Mouse (Mus musculus) liver, embryonic 15.5 days (tissue): ENCODE measurements at regions not wholly inside any gene's neighbourhood (a gene's known extent, or its start where the extent isn't known, plus 50 kb on each side); places are given as distances from the start of the nearest gene placed in this dataset.

Experiments used
- ATAC-seq: fragments of 200-750 bp; cut with Nextera tagmentation; 2 replicates; pipeline ENCODE4 v1.8.0; 2017; ENCODE audit warnings: moderate number of reproducible peaks, mild to moderate bottlenecking, moderate library complexity; ENCODE audit not compliant: insufficient read depth
- H3K27ac ChIP-seq: fragments of 300-500 bp; sonication (generic); replicated peaks from 2 replicates; pipeline ENCODE4 v1.5.1; 2015; ENCODE audit warnings: mild to moderate bottlenecking, inconsistent platforms
- H3K27me3 ChIP-seq: fragments of 300-500 bp; sonication (generic); 2 replicates; pipeline ENCODE4 v1.6.1; 2015; ENCODE audit warnings: mild to moderate bottlenecking, inconsistent platforms
- H3K36me3 ChIP-seq: fragments of 300-500 bp; sonication (generic); replicated peaks from 2 replicates; pipeline ENCODE4 v1.6.1; 2015; ENCODE audit warnings: moderate library complexity, mild to moderate bottlenecking, inconsistent platforms
- H3K4me1 ChIP-seq: fragments of 300-500 bp; sonication (generic); replicated peaks from 2 replicates; pipeline ENCODE4 v1.6.1; 2015; ENCODE audit warnings: inconsistent platforms
- H3K4me2 ChIP-seq: fragments of 300-500 bp; sonication (generic); 2 replicates; pipeline ENCODE4 v1.6.1; 2015; ENCODE audit warnings: moderate library complexity, mild to moderate bottlenecking, inconsistent platforms
- H3K4me3 ChIP-seq: fragments of 300-500 bp; sonication (generic); replicated peaks from 2 replicates; pipeline ENCODE4 v1.5.1; 2015; ENCODE audit warnings: mild to moderate bottlenecking, inconsistent platforms
- H3K9ac ChIP-seq: fragments of 300-500 bp; sonication (generic); 2 replicates; pipeline ENCODE4 v1.6.1; 2015; ENCODE audit warnings: moderate library complexity, mild to moderate bottlenecking, inconsistent platforms
- H3K9me3 ChIP-seq: fragments of 300-500 bp; sonication (generic); replicated peaks from 2 replicates; pipeline ENCODE4 v1.6.1; 2016; ENCODE audit warnings: inconsistent platforms
- WGBS: fragments of 180-500 bp; shearing (Covaris S2); methylation state at CpG from one replicate; pipeline ENCODE4 v1.1.7; 2015; ENCODE audit warnings: mixed read lengths; ENCODE audit not compliant: insufficient replicate concordance; 5-methylcytosine and 5-hydroxymethylcytosine counted together

DNA sequence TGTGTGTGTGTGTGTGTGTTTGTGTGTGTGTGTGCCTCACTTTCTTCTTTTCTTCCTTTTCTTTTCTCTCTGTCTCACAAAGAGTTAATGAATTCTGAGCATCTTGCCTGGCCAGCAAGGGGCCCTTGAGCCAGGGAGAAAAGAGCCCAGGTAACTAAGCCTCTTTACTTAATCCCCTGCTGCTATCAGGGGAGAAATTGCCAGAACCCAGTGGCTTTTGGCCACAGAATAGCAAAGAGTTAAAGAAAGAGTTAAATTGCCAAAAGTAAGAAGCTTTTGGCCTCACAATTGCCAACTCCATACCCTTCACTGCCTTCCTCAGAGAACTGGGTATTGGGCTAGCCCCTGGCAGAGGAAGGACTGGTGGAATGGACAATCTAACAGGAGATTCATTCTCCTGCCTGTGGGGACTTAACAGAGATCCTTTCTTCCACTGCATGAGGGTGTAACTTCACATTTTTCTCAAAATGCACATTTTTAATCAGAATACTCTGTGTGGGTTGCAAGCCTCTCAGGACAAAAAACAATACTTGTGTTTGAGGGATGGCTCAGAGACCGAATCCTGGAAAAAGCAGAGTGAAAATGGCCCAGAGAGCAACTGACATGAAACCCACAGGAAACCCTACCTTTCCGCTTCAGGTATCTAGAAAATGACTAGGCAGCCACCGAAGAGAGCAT, 431.0 kb upstream of the Gm10131 start:
- no peaks in the 10 kb centered on the region for H3K27me3 ChIP-seq
- no peak overlapping the region for H3K9ac ChIP-seq
- 43% methylated on average over 3 of the region's 3 CpGs for WGBS
- no peaks in the 10 kb centered on the region for H3K4me1 ChIP-seq
- ATAC-seq = no peak
- H3K9me3 ChIP-seq = no peaks in the 10 kb centered on the region
- no peak overlapping the region for H3K27ac ChIP-seq
- H3K36me3 ChIP-seq = no peaks in the 10 kb centered on the region
- no peak overlapping the region for H3K4me2 ChIP-seq
- no peak overlapping the region for H3K4me3 ChIP-seq

DNA sequence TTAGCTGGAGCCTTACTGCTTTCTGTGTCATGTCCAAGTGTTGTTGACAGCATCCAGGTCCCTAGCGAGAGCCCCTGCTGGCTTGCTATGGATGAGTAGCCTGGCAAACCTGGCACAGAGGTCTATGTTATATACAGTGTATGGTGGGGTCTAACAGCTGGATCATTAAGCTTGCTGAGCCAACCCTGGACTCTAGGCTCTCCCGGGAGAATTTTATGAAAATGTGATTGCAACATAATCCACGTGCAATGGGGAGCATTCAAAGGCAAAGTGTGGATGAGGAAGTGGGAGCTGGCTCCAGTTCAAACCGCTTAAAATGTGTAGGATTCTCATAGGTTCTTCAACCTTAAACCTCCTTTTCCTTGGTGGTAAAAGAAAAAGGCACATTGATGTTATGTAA, 427.7 kb upstream of the Gm10131 start:
- no peaks in the 10 kb centered on the region for H3K9me3 ChIP-seq
- 49% methylated on average over 4 of the region's 4 CpGs for WGBS
- no peak for ATAC-seq
- no peaks in the 10 kb centered on the region for H3K27me3 ChIP-seq
- no peaks in the 10 kb centered on the region for H3K4me1 ChIP-seq
- H3K4me2 ChIP-seq = no peak overlapping the region
- H3K9ac ChIP-seq = no peak overlapping the region
- no peaks in the 10 kb centered on the region for H3K36me3 ChIP-seq
- no peak overlapping the region for H3K27ac ChIP-seq
- H3K4me3 ChIP-seq = no peak overlapping the region

DNA sequence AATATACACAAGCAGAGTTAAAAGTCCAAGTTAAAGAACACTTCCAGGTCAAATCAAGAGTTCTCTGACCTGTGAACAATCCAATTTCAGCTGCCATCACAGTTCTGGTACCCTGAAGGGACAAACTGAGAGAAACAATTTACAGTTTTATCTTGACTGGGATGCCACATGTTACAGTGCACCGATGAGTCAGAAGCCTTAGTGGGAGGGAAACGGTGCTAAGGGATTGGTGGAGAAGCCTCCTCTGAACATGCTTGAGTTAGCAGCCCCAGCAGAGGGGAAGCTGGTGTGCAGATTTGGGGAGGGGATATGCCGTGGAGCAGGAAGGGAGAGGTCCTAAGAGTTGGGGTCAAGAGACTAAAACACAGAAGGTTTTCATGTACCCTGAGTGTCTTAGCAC, 423.9 kb upstream of the Gm10131 start:
- no peak for ATAC-seq
- Histone ChIP-seq H3K27me3 (no peaks in the 10 kb centered on the region), H3K27ac (no peak overlapping the region), H3K4me2 (no peak overlapping the region), H3K36me3 (no peaks in the 10 kb centered on the region), H3K4me3 (no peak overlapping the region), H3K9ac (no peak overlapping the region), H3K9me3 (no peaks in the 10 kb centered on the region), H3K4me1 (no peaks in the 10 kb centered on the region)
- 57% methylated on average over 3 of the region's 3 CpGs for WGBS

DNA sequence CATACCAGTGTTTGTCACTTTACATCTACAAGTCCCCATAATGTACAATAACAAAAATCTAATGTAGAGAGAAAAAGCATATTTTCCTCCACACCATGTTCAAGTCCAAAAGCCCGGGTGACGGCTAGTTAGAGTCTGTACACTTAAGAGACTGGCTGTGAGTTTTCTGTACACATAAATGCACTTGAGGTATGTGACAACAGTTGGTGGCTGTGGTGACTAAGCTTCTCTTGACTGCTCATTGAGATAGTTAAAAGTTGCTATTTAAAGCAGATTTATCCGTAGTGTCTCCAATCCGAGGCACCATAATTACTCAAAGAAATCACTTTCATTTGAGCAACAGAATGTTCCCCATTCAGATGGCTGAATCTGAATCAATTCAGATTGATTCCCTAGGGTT, 421.9 kb upstream of the Gm10131 start:
- Histone ChIP-seq H3K4me3 (no peak overlapping the region), H3K27ac (no peak overlapping the region), H3K9ac (no peak overlapping the region), H3K36me3 (no peaks in the 10 kb centered on the region), H3K27me3 (no peaks in the 10 kb centered on the region), H3K9me3 (no peaks in the 10 kb centered on the region), H3K4me1 (no peaks in the 10 kb centered on the region), H3K4me2 (no peak overlapping the region)
- no peak for ATAC-seq
- 62% methylated on average over 4 of the region's 4 CpGs for WGBS

DNA sequence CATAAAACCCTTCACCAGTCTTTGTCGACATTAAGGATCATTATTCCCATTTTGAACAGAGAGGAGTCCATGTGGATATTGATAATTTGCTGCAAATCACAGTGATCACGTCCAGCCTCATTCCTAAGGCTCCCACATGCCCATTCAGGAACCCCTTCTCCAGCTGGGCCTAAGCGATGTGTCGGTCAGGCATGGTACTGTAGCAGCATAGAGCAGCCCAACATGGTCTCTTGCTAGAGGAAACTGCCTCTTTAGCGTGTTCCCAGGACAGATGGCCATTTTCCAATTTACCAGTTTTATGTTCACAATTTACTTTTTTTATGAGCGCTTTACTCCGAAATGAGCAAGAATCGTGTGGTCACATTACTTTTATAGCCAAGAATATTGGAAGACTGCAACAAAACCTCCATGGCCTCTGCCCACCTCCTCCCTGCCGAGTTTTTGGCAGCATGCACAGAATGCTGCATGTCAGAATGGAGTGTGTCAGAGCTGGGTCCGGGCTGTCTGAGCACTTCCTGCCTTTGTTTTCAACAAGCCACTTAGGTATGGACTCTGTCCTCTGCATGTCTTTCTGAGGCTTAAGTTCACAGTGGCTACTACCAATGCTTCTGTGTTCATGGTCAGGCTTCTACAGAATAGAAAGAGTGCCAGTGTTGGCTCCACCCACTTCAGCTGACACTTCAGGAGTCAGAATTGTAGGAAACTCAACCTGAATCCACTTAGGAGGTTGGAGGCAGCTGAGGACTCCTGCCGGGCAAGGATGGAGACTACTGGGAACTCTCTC, 419.6 kb upstream of the Gm10131 start:
- no peaks in the 10 kb centered on the region for H3K27me3 ChIP-seq
- H3K36me3 ChIP-seq = no peaks in the 10 kb centered on the region
- no peak overlapping the region for H3K9ac ChIP-seq
- H3K4me1 ChIP-seq = no peaks in the 10 kb centered on the region
- WGBS = 56% methylated on average over 11 of the region's 11 CpGs
- no peaks in the 10 kb centered on the region for H3K9me3 ChIP-seq
- no peak overlapping the region for H3K27ac ChIP-seq
- H3K4me3 ChIP-seq = no peak overlapping the region
- ATAC-seq = no peak
- no peak overlapping the region for H3K4me2 ChIP-seq

DNA sequence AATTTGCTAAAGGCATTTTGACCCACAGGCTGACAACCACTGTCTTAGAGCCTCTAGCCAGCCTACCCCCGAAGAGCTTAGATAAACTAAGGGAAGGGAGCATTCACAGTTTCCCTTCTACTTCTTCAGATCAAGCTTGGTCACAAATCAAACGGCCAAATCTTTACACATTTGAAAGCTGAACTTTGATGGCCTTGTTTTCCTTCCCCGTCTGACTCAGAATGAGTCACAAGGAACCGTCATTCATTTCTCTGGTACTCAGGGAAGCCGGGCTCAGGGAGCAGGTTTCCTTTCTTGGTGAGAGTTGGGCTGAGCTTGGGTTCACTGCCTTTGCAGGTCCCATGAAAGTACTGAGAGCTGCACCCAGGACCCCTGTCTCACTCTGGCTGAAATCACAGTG, 418.5 kb upstream of the Gm10131 start:
- Histone ChIP-seq H3K9ac (no peak overlapping the region), H3K9me3 (no peaks in the 10 kb centered on the region), H3K4me2 (no peak overlapping the region), H3K36me3 (no peaks in the 10 kb centered on the region), H3K27me3 (no peaks in the 10 kb centered on the region), H3K4me3 (no peak overlapping the region), H3K4me1 (no peaks in the 10 kb centered on the region), H3K27ac (no peak overlapping the region)
- 41% methylated on average over 5 of the region's 5 CpGs for WGBS
- ATAC-seq = no peak

DNA sequence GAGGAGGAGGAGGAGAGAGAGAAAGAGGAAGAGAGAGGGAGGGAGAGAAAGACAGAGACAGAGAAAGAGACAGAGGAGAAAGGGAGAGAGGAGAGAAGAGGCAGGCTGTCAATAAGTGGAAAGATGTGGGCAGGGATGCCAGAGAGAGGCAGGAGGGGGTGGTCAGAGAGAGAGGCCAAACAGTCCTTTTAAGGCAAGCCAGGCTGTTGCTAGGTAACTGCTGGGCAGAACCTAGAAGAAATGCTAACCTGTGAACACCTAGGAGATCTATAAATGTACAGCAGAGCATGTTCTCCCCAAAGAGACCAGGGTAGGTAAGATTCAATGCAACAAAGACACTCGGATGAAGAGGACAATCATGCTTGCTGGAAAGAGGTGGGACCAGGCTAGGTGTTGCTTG, 417.9 kb upstream of the Gm10131 start:
- H3K4me2 ChIP-seq = no peak overlapping the region
- no peak overlapping the region for H3K4me3 ChIP-seq
- no peaks in the 10 kb centered on the region for H3K9me3 ChIP-seq
- H3K36me3 ChIP-seq = no peaks in the 10 kb centered on the region
- no peak overlapping the region for H3K9ac ChIP-seq
- no peaks in the 10 kb centered on the region for H3K4me1 ChIP-seq
- ATAC-seq = no peak
- WGBS = 42% methylated on average over 1 of the region's 1 CpGs
- H3K27ac ChIP-seq = no peak overlapping the region
- H3K27me3 ChIP-seq = no peaks in the 10 kb centered on the region

DNA sequence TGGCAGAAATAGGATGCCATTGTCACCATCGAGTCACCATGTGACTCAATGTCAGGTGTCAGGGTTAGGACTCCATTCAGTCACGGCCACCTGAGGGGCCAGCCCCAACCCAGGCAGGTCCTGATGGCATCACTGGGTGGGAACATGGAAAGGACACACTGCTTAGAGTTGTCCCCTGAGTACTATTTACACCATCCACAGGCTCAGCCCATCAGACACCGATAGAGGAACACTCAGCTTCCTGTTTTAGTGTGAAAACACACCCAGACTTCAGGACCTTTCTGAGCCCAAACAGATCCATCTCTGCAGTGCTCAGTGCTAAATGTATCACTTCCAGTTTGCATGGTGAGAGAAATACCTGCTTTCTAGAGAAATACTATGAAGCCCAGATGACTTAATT, 416.7 kb upstream of the Gm10131 start:
- H3K4me1 ChIP-seq = no peaks in the 10 kb centered on the region
- H3K27me3 ChIP-seq = no peaks in the 10 kb centered on the region
- ATAC-seq = no peak
- no peaks in the 10 kb centered on the region for H3K9me3 ChIP-seq
- H3K4me2 ChIP-seq = no peak overlapping the region
- no peak overlapping the region for H3K27ac ChIP-seq
- H3K36me3 ChIP-seq = no peaks in the 10 kb centered on the region
- no peak overlapping the region for H3K9ac ChIP-seq
- WGBS = 49% methylated on average over 3 of the region's 3 CpGs
- no peak overlapping the region for H3K4me3 ChIP-seq

DNA sequence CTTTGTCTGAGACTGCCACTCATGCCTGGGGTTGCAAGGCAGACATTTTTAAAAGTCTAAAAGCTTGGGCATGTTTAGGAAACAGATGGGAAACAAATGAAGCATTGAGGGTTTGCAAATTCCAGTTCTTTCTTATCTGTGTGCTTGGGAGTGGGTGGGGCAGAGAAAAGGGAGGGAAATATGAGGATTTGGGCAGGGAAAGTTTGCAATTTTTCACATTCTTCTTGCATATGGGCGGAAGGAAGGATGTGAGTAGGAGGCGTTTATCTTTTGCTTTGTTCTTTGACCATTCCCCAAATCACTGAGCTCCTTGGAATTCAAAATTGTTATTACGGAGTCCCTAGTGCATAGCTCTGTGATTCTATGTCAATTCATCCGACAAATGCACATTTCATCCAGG, 413.7 kb upstream of the Gm10131 start:
- Histone ChIP-seq H3K27ac (no peak overlapping the region), H3K4me1 (no peaks in the 10 kb centered on the region), H3K27me3 (no peaks in the 10 kb centered on the region), H3K9ac (no peak overlapping the region), H3K36me3 (no peaks in the 10 kb centered on the region), H3K4me2 (no peak overlapping the region), H3K4me3 (no peak overlapping the region), H3K9me3 (no peaks in the 10 kb centered on the region)
- ATAC-seq = no peak
- WGBS = 64% methylated on average over 4 of the region's 4 CpGs

DNA sequence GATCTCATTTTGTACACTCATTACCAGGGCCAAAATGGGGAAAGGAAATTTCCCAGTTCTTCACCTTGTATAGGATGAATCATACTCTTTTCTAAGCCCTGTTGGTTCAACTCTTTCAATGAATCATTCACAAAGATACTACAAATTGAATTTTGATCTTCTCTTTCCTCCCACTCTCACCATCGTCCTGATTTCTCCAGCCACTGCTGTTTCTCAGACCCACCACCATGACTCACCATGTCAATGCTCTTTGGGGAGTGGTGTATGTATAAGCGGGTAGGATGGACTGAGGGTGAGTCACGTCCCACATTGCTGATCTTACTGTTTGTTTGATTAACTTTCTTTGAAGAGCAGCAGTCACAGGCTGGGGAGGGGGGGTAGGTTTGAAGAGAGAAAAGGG, 412.3 kb upstream of the Gm10131 start:
- no peak overlapping the region for H3K4me3 ChIP-seq
- H3K27ac ChIP-seq = no peak overlapping the region
- H3K36me3 ChIP-seq = no peaks in the 10 kb centered on the region
- no peaks in the 10 kb centered on the region for H3K27me3 ChIP-seq
- H3K4me1 ChIP-seq = no peaks in the 10 kb centered on the region
- 44% methylated on average over 3 of the region's 3 CpGs for WGBS
- no peak overlapping the region for H3K9ac ChIP-seq
- H3K4me2 ChIP-seq = no peak overlapping the region
- ATAC-seq = no peak
- H3K9me3 ChIP-seq = no peaks in the 10 kb centered on the region

DNA sequence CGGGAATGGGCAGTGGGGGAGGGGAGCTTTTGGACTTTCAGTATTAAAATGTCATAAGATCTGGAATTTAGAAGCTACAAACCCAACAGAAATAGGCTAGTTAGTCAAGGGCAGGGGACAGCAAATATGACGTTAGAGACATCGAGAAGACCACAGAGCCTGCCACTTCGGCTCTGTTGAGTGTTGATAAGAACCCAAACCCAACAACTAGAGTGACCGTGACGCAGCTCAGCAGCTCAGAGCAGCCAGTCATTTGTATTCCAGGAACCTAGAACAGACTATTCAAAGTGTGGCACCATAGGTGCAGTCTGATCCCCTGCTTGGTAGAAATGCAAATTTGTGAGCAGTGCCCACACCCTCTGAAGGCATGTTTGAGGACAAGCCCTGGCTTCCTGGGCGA, 409.8 kb upstream of the Gm10131 start:
- 24% methylated on average over 7 of the region's 7 CpGs for WGBS
- Histone ChIP-seq H3K4me3 (no peak overlapping the region), H3K36me3 (no peaks in the 10 kb centered on the region), H3K4me1 (no peaks in the 10 kb centered on the region), H3K27me3 (no peaks in the 10 kb centered on the region), H3K9me3 (no peaks in the 10 kb centered on the region), H3K27ac (no peak overlapping the region), H3K4me2 (no peak overlapping the region), H3K9ac (no peak overlapping the region)
- no peak for ATAC-seq

DNA sequence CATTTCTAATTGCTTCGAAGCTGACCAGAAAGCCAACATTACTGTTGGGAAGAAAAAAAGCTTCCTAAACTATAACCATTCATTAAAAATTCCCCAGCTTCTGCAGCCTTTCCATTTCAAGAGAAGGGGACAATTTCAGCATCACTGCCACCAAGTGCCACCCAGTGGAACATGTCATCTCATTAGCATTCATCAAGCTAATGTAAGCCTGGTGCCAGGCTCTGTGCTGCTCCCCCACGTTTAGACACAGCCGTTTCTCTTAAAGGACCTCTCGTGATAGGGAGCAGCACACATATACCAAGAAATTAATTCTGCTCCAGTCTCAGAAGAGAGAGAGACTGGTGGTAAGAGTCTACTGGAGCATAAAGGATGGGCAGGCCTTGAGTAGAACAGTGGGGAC, 409.1 kb upstream of the Gm10131 start:
- H3K4me3 ChIP-seq = no peak overlapping the region
- no peaks in the 10 kb centered on the region for H3K27me3 ChIP-seq
- ATAC-seq = no peak
- no peaks in the 10 kb centered on the region for H3K4me1 ChIP-seq
- no peaks in the 10 kb centered on the region for H3K36me3 ChIP-seq
- H3K9ac ChIP-seq = no peak overlapping the region
- H3K9me3 ChIP-seq = no peaks in the 10 kb centered on the region
- whole genome bisulfite sequencing = 45% methylated on average over 4 of the region's 4 CpGs
- no peak overlapping the region for H3K27ac ChIP-seq
- no peak overlapping the region for H3K4me2 ChIP-seq
